Mouse (Mus musculus): ENCODE results near the gene Cstb. TPM values are rescaled to one million over a fixed set of nuclear protein-coding genes. Genes with fewer than 3 reads are reported as not detected.

Gene Cstb
- total and polyA plus RNA-seq, 3 experiments = 21.4 to 25.1 (median 23.0) TPM

DNA sequence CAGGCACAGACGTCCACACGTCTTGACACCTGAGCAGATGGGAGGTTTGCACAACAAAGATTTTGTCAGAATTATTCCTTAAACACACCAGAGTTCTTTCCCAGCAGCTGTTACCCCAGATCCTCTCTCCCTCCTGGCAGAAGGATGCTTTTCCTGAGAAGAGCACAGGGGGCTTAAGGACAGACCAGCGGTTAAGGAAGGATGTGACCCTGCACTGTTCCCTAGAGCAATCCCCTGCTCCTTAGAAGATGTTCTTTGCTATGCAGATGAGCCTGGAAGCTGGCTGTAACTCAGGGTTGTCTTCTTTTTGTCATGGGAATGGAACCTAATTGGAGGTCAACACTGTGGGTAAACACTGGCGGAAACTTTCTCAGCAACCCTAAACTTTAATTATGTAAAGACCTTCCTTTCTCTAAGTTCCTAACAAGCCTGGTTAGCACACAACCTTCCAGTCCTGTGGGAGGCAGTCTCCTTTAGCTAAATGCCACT is 34.4 kb upstream of the Cstb start:
- DNase-seq = no peak
- TF ChIP-seq CTCF (IDR thresholded peaks at IDR 0.05) = no peak
- TF ChIP-seq EP300 (IDR thresholded peaks at IDR 0.05; ENCODE audit: insufficient read depth, low read depth, low read length) = no peak
- no peak for TF ChIP-seq POLR2A (IDR thresholded peaks at IDR 0.05; ENCODE audit: insufficient read depth, low read depth, low read length)
- H3K4me1 ChIP-seq (ENCODE audit: control insufficient read depth, insufficient read depth, low read length) = peaks cover 4% of the 10 kb centered on the region
- H3K9ac ChIP-seq (ENCODE audit: low read depth, low read length) = no peak overlapping the region
- 61% methylated on average over 4 of the region's 4 CpGs for WGBS
- intact Hi-C loops (cut with DNase I) = loop anchor here (10.0 kb wide), 1 partner anchor 206 kb away; the partner anchor contains the start of gene Pwp2
- no peaks in the 10 kb centered on the region for H3K36me3 ChIP-seq (ENCODE audit: control insufficient read depth, insufficient read depth, low read length)
- H3K27me3 ChIP-seq (ENCODE audit: control insufficient read depth, insufficient read depth, low read length) = no peaks in the 10 kb centered on the region
- no peak overlapping the region for H3K4me3 ChIP-seq
- no peak overlapping the region for H3K27ac ChIP-seq
- no peaks in the 10 kb centered on the region for H3K79me2 ChIP-seq (replicated peaks; ENCODE audit: control insufficient read depth, insufficient read depth, low read length)

DNA sequence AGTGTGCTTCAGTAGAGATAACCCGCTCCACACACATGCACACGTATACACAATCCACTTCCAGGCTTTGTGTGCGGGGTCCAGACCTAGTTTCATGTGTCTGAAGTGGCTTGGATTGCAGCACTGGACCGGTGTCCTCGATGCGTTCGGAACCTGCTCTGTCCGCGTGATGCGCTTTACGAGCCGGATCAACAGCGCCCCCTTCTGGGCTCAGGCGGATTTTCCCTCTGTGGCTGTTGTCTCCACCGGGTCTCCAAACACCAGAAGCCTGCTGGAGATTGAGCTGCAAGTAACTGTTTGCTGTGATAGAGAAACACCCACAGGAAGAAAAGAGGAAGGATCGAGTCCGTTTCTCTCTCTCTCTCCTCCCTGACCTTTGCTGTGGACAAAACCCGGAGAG is 33.4 kb upstream of the Cstb start:
- peak; percentile 80 to 85 for DNase-seq

DNA sequence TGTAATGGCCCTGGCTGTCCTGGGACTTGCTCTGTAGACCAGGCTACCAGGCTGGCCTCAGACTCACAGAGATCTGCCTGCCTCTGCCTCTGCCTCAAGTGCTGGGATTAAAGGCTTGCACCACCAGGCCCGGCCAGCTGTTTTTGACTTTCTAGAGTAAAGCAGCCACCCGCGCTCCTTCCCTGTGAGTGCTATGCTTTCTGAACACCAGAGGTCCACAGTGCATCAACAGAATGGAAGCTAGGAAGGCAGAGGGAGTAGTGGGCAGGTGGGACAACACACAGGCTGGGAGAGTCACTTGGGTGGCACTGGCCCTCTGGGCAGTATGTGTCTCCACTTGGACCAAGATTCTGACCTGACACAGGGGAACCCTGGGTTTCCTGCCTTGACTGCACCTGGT is 30.1 kb upstream of the Cstb start:
- TF ChIP-seq EP300 (IDR thresholded peaks at IDR 0.05; ENCODE audit: insufficient read depth, low read depth, low read length) (no peak), CTCF (IDR thresholded peaks at IDR 0.05) (no peak), POLR2A (IDR thresholded peaks at IDR 0.05; ENCODE audit: insufficient read depth, low read depth, low read length) (no peak)
- no peak overlapping the region for H3K4me3 ChIP-seq
- intact Hi-C loops (cut with DNase I) = loop anchor here (10.0 kb wide), 1 partner anchor 211 kb away; the partner anchor contains the start of gene Pwp2
- H3K79me2 ChIP-seq (replicated peaks; ENCODE audit: control insufficient read depth, insufficient read depth, low read length) = no peaks in the 10 kb centered on the region
- DNase-seq = no peak
- WGBS = 94% methylated on average over 3 of the region's 3 CpGs
- no peaks in the 10 kb centered on the region for H3K36me3 ChIP-seq (ENCODE audit: control insufficient read depth, insufficient read depth, low read length)
- peaks cover 2% of the 10 kb centered on the region for H3K4me1 ChIP-seq (ENCODE audit: control insufficient read depth, insufficient read depth, low read length)
- H3K9ac ChIP-seq (ENCODE audit: low read depth, low read length) = no peak overlapping the region
- no peak overlapping the region for H3K27ac ChIP-seq
- H3K27me3 ChIP-seq (ENCODE audit: control insufficient read depth, insufficient read depth, low read length) = no peaks in the 10 kb centered on the region

More for the DNA sequence above, 33.4 kb upstream of the Cstb start:
- no peaks in the 10 kb centered on the region for H3K27me3 ChIP-seq (ENCODE audit: control insufficient read depth, insufficient read depth, low read length)
- peaks cover 4% of the 10 kb centered on the region for H3K4me1 ChIP-seq (ENCODE audit: control insufficient read depth, insufficient read depth, low read length)
- H3K79me2 ChIP-seq (replicated peaks; ENCODE audit: control insufficient read depth, insufficient read depth, low read length) = no peaks in the 10 kb centered on the region
- H3K9ac ChIP-seq (ENCODE audit: low read depth, low read length) = no peak overlapping the region
- H3K4me3 ChIP-seq = no peak overlapping the region
- TF ChIP-seq POLR2A (IDR thresholded peaks at IDR 0.05; ENCODE audit: insufficient read depth, low read depth, low read length) = no peak
- TF ChIP-seq CTCF (IDR thresholded peaks at IDR 0.05) = peak; percentile 95
- peak; percentile 64; the same call in 1 of the 2 replicates for TF ChIP-seq EP300 (IDR thresholded peaks at IDR 0.05; ENCODE audit: insufficient read depth, low read depth, low read length)
- WGBS = 3% methylated on average over 18 of the region's 18 CpGs
- no peaks in the 10 kb centered on the region for H3K36me3 ChIP-seq (ENCODE audit: control insufficient read depth, insufficient read depth, low read length)
- intact Hi-C loops (cut with DNase I) = loop anchor here (1.0 to 10.0 kb wide), 3 partner anchors 69 to 207 kb away; partner anchors contain the start of gene Pwp2
- no peak overlapping the region for H3K27ac ChIP-seq

DNA sequence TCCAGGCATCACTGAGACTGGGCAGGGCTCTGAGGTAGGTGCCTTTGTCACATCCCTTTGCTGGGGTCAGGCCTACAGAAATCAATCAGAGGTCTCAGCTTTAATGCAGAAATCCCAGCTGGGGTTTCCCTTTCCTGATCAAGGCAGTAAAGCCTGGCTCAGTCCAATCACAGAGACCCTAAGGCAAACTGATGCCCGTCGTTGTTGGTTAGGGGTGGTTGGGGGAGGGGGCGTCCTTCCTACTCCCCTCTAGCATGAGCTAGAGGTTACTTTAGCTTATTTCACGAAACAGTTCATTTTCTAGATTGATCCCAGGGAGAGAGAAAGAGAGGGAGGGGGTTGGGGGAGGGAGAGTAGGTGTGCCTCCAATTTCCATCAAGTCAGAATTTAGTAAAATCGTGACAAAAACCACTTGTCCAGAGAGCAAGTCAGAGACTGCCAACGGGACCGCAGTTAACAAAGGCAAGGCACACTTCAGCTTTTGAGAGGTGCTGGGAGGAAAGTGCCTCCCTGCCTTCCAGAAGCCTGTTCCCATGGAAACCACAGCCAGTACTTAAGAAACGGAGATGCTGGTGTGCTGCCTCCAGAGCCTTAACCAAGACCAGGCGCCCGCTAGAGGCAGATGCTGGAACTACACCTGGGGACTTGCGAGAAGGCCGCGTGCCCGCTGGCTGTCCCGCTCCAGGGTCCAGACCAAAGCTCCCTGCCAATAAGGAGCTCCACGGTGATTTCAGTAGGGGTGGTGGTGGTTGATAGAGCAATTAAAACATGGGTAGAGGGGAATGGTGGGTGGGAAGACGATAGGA is 29.4 kb upstream of the Cstb start:
- intact Hi-C loops (cut with DNase I) = loop anchor here (1.0 to 10.0 kb wide), 2 partner anchors 117 to 211 kb away; partner anchors contain the start of gene Pwp2
- WGBS = 18% methylated on average over 17 of the region's 17 CpGs
- Histone ChIP-seq H3K27me3 (ENCODE audit: control insufficient read depth, insufficient read depth, low read length) (no peaks in the 10 kb centered on the region), H3K4me3 (no peak overlapping the region), H3K9ac (ENCODE audit: low read depth, low read length) (no peak overlapping the region), H3K36me3 (ENCODE audit: control insufficient read depth, insufficient read depth, low read length) (no peaks in the 10 kb centered on the region), H3K27ac (no peak overlapping the region), H3K79me2 (replicated peaks; ENCODE audit: control insufficient read depth, insufficient read depth, low read length) (no peaks in the 10 kb centered on the region), H3K4me1 (ENCODE audit: control insufficient read depth, insufficient read depth, low read length) (peaks cover 2% of the 10 kb centered on the region)
- TF ChIP-seq POLR2A (IDR thresholded peaks at IDR 0.05; ENCODE audit: insufficient read depth, low read depth, low read length) (no peak), CTCF (IDR thresholded peaks at IDR 0.05) (peak; percentile 99), EP300 (IDR thresholded peaks at IDR 0.05; ENCODE audit: insufficient read depth, low read depth, low read length) (no peak)
- DNase-seq = peak; percentile 84 to 95

DNA sequence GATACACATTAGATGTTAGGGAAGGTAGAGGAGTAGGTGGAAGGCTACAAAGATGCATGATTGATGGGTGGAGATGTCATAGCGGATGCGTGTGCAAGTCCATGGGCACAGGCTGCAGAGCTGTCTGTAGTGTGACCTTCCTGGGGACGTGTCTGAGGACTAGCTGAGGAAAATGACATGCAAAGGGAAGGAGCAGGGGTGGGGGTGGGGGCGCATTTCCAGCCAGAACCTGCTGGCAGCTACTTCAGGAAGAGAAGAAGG is 28.9 kb upstream of the Cstb start:
- Histone ChIP-seq H3K36me3 (ENCODE audit: control insufficient read depth, insufficient read depth, low read length) (no peaks in the 10 kb centered on the region), H3K4me1 (ENCODE audit: control insufficient read depth, insufficient read depth, low read length) (peaks cover 2% of the 10 kb centered on the region), H3K79me2 (replicated peaks; ENCODE audit: control insufficient read depth, insufficient read depth, low read length) (no peaks in the 10 kb centered on the region), H3K27ac (no peak overlapping the region), H3K27me3 (ENCODE audit: control insufficient read depth, insufficient read depth, low read length) (no peaks in the 10 kb centered on the region), H3K9ac (ENCODE audit: low read depth, low read length) (no peak overlapping the region), H3K4me3 (no peak overlapping the region)
- TF ChIP-seq POLR2A (IDR thresholded peaks at IDR 0.05; ENCODE audit: insufficient read depth, low read depth, low read length) (no peak), EP300 (IDR thresholded peaks at IDR 0.05; ENCODE audit: insufficient read depth, low read depth, low read length) (no peak), CTCF (IDR thresholded peaks at IDR 0.05) (no peak)
- DNase-seq = no peak
- intact Hi-C loops (cut with DNase I) = loop anchor here (1.0 to 10.0 kb wide), 2 partner anchors 117 to 212 kb away; partner anchors contain the start of gene Pwp2
- 49% methylated on average over 4 of the region's 4 CpGs for WGBS

Measured in heart, adult 2 months (tissue).